Mouse (Mus musculus): ENCODE results near the gene Lgmn. TPM values are rescaled to one million over a fixed set of nuclear protein-coding genes. Genes with fewer than 3 reads are reported as not detected.

Gene Lgmn
- polyA plus RNA-seq, 1 experiment from 2014 or later = 48.4 TPM

GRCm38 (mm10) chr12:102372322-102372721 is 67.3 kb downstream of the Lgmn start:
- no peak overlapping the region for H3K27ac ChIP-seq
- H3K9me3 ChIP-seq (replicated peaks) = no peaks in the 10 kb centered on the region
- H3K4me1 ChIP-seq = peaks cover 7% of the 10 kb centered on the region; the same call in 1 of the 2 replicates
- H3K4me3 ChIP-seq = no peak overlapping the region
- no peaks in the 10 kb centered on the region for H3K27me3 ChIP-seq
- H3K4me2 ChIP-seq = no peak overlapping the region
- H3K36me3 ChIP-seq (ENCODE audit: poor library complexity, severe bottlenecking) = no peaks in the 10 kb centered on the region
- H3K9ac ChIP-seq = no peak overlapping the region
- WGBS = 82% methylated on average over 3 of the region's 3 CpGs
- ATAC-seq = no peak

GRCm38 (mm10) chr12:102370931-102371500 is 68.6 kb downstream of the Lgmn start:
- H3K4me3 ChIP-seq = no peak overlapping the region
- peaks cover 7% of the 10 kb centered on the region; the same call in 1 of the 2 replicates for H3K4me1 ChIP-seq
- no peaks in the 10 kb centered on the region for H3K36me3 ChIP-seq (ENCODE audit: poor library complexity, severe bottlenecking)
- 93% methylated on average over 4 of the region's 4 CpGs for WGBS
- H3K9me3 ChIP-seq (replicated peaks) = no peaks in the 10 kb centered on the region
- no peak overlapping the region for H3K9ac ChIP-seq
- ATAC-seq = no peak
- H3K27ac ChIP-seq = no peak overlapping the region
- H3K4me2 ChIP-seq = no peak overlapping the region
- H3K27me3 ChIP-seq = no peaks in the 10 kb centered on the region

GRCm38 (mm10) chr12:102369488-102370235 is 70.0 kb downstream of the Lgmn start:
- no peak overlapping the region for H3K4me3 ChIP-seq
- no peaks in the 10 kb centered on the region for H3K27me3 ChIP-seq
- H3K4me1 ChIP-seq = peaks cover 7% of the 10 kb centered on the region; the same call in 1 of the 2 replicates
- H3K4me2 ChIP-seq = no peak overlapping the region
- ATAC-seq = no peak
- 79% methylated on average over 22 of the region's 22 CpGs for WGBS
- no peak overlapping the region for H3K9ac ChIP-seq
- H3K27ac ChIP-seq = no peak overlapping the region; the same call in 1 of the 2 replicates
- H3K9me3 ChIP-seq (replicated peaks) = no peaks in the 10 kb centered on the region
- no peaks in the 10 kb centered on the region for H3K36me3 ChIP-seq (ENCODE audit: poor library complexity, severe bottlenecking)

DNA sequence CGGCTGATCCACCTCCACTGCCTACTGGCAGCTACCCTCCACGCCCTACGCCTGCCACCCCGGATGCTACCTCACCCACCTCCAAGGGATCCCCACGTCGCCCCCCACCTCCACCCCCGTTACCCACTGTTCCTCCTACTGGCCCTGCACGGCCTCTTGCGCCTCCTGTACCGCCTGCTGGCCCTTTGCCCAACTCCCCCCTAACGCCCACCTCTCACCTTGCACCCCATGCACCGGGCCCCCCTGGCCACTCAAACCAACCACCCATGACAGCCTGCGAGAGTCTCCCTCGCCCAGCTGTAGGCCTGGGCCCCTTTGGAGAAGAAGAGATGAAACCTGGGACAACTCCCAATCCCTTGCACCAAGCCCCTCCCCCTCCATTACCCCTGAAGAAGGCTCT is 71.1 kb downstream of the Lgmn start:
- H3K36me3 ChIP-seq (ENCODE audit: poor library complexity, severe bottlenecking) = no peaks in the 10 kb centered on the region
- H3K27me3 ChIP-seq = no peaks in the 10 kb centered on the region
- no peaks in the 10 kb centered on the region for H3K9me3 ChIP-seq (replicated peaks)
- no peak overlapping the region for H3K27ac ChIP-seq
- no peak overlapping the region for H3K9ac ChIP-seq
- no peak for ATAC-seq
- H3K4me3 ChIP-seq = no peak overlapping the region
- H3K4me1 ChIP-seq = peaks cover 7% of the 10 kb centered on the region; the same call in 1 of the 2 replicates
- H3K4me2 ChIP-seq = no peak overlapping the region
- WGBS = 84% methylated on average over 14 of the region's 14 CpGs

GRCm38 (mm10) chr12:102368066-102368465 is 71.5 kb downstream of the Lgmn start:
- Histone ChIP-seq H3K4me3 (no peak overlapping the region), H3K36me3 (ENCODE audit: poor library complexity, severe bottlenecking) (no peaks in the 10 kb centered on the region), H3K4me1 (peaks cover 7% of the 10 kb centered on the region; the same call in 1 of the 2 replicates), H3K9me3 (replicated peaks) (no peaks in the 10 kb centered on the region), H3K27me3 (no peaks in the 10 kb centered on the region), H3K9ac (no peak overlapping the region), H3K27ac (no peak overlapping the region), H3K4me2 (no peak overlapping the region)
- ATAC-seq = no peak
- WGBS = 85% methylated on average over 7 of the region's 7 CpGs

DNA sequence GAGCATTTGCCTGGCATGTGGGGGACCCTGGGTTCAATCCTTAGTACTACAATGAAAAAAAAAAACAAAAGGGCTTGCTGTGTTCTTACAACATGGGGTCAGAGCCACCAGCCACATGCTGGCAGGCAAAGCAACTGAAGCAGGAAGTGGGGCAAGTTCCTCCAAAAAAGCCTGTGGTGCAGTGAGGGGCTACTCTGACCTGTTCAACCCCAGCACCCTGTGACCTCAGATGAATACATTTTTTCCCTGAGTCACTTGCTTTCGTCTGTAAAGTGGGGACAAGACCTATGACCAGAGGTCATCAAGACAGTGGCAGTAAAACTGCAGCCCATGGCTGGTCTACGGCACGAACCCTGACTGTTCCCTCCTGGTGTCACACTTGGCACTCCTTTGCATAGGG is 72.5 kb downstream of the Lgmn start:
- H3K4me3 ChIP-seq = no peak overlapping the region
- no peaks in the 10 kb centered on the region for H3K27me3 ChIP-seq
- no peaks in the 10 kb centered on the region for H3K9me3 ChIP-seq (replicated peaks)
- WGBS = 79% methylated on average over 3 of the region's 3 CpGs
- H3K36me3 ChIP-seq (ENCODE audit: poor library complexity, severe bottlenecking) = no peaks in the 10 kb centered on the region
- H3K4me2 ChIP-seq = no peak overlapping the region
- H3K9ac ChIP-seq = no peak overlapping the region
- ATAC-seq = no peak
- H3K27ac ChIP-seq = no peak overlapping the region
- H3K4me1 ChIP-seq = peaks cover 7% of the 10 kb centered on the region; the same call in 1 of the 2 replicates

DNA sequence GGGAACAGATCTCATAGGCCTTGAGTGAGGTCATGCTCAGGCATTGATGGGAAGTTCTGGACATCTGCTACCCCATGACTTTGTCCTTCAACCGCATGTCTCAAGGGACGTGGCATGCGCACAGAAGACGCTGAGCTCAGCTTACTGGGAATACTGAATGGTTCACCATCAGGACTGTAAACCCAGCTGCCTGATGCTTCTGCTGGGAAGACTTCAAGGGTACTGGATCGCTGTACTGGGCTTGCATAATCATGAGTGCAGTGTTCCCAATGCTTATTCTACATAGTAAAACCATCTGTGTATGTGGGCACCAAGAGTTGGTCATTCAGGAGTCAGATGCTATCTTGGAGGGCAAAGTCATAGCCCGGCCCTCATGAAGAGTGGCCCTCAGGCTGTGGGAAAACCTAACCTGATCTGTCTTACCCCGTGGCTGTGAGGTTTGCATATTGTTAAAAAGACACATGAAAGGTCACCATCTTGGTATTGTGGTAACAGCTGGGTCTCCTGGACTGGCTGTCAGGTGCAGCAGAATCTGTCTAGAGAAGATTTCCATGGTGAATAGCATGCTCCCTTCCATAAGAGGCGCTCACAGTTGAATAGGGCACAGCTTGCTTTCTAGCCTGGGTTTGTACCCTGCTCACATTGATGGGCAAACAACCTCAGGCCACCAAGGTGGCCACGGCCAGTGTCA is 73.3 kb downstream of the Lgmn start:
- Histone ChIP-seq H3K36me3 (ENCODE audit: poor library complexity, severe bottlenecking) (no peaks in the 10 kb centered on the region), H3K9ac (no peak overlapping the region), H3K4me1 (peaks cover 7% of the 10 kb centered on the region; the same call in 1 of the 2 replicates), H3K4me3 (no peak overlapping the region), H3K9me3 (replicated peaks) (no peaks in the 10 kb centered on the region), H3K27me3 (no peaks in the 10 kb centered on the region), H3K4me2 (no peak overlapping the region), H3K27ac (no peak overlapping the region)
- ATAC-seq = no peak
- 91% methylated on average over 9 of the region's 9 CpGs for WGBS

DNA sequence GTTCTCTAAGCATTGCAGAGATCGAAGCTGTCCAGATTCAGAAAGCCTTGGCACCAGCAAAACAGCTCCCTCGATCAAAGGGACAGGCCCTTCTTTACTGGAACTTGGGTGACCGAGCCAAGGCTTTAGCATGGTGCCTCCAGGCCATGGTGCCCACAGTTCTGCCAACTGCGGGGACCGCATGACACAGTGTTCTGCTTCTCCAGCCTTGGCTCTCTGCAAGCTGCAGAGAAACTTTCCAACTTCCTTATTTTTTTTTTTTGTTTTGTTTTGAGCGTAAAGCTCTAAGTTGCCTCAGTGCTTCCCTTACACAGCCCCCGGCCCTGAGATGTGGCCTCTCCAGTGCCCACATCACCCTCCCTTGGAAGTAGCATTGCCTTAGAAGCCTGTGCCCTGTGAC is 74.6 kb downstream of the Lgmn start:
- Histone ChIP-seq H3K9me3 (replicated peaks) (no peaks in the 10 kb centered on the region), H3K4me3 (no peak overlapping the region), H3K4me2 (no peak overlapping the region), H3K9ac (no peak overlapping the region), H3K27ac (no peak overlapping the region), H3K36me3 (ENCODE audit: poor library complexity, severe bottlenecking) (no peaks in the 10 kb centered on the region), H3K27me3 (no peaks in the 10 kb centered on the region), H3K4me1 (peaks cover 6% of the 10 kb centered on the region; the same call in 1 of the 2 replicates)
- no peak for ATAC-seq
- WGBS = 87% methylated on average over 7 of the region's 7 CpGs

DNA sequence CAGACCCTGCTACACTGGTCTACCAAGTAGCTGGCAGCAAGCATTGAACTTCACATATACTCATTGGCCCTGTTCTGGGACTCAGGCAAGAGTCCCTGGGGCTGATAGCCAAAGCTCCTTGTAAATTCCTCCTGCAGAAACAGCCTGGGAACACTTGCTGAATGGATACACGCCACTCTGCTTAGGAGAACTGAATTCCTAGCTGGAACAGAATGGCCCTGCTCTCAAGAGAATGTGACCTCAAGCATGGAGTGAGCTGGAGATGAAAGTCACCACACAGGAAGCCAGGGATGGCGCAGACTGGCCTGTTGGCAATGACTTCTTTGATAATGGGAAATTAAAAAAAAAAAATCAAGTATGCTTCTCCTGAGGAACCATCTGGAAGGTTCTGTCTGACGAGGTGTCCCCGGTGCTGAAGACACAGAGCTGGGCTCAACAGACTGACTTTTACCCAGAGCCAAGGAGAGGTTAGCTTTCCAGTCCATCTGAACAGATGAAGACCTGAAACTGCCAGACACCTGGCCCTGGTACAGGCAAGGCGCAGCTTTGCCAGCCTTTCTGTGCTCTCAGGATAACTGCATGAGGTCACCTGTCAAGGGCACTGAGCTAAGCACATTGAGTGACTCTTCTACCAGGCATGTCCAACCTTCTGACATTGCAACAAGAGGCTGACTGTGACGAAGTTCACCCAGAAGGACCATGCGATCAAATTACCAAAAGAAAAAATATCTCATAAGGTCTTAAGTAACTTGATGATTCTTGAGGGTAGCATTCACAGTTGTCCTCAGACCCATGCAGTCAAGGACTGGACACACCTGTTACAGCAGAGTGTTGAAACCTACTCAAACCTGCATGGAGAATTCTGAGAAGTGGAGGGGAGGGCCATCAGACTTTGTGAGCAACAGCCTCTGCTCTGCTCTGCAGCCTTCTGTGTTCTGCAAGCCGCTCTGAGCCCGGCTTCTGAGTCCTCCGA is 78.1 kb downstream of the Lgmn start:
- Histone ChIP-seq H3K4me3 (no peak overlapping the region), H3K4me2 (no peak overlapping the region), H3K4me1 (no peaks in the 10 kb centered on the region), H3K9me3 (replicated peaks) (no peaks in the 10 kb centered on the region), H3K36me3 (ENCODE audit: poor library complexity, severe bottlenecking) (no peaks in the 10 kb centered on the region), H3K9ac (no peak overlapping the region), H3K27ac (no peak overlapping the region), H3K27me3 (no peaks in the 10 kb centered on the region)
- no peak for ATAC-seq
- 89% methylated on average over 10 of the region's 10 CpGs for WGBS

DNA sequence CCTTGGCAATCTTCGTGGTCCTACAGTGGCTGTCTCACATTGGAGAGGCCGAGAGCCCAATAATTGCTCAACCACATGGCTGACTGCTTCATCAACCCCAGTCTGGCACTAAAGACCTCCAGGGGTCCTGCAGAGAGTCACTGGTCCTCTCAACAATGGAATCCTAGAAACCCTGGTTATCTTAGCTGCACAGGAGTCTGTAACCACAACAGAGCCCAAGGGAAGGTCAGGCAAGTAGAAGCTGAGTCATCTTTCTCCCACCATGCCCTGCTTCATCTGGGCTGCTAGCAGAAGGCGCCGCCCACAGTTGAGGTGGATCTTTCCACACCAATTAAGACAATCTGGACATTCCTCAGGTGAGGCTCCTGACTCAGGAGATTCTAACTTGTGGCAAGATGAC is 80.2 kb downstream of the Lgmn start:
- H3K9me3 ChIP-seq (replicated peaks) = no peaks in the 10 kb centered on the region
- H3K36me3 ChIP-seq (ENCODE audit: poor library complexity, severe bottlenecking) = no peaks in the 10 kb centered on the region
- H3K4me2 ChIP-seq = no peak overlapping the region
- no peak for ATAC-seq
- no peak overlapping the region for H3K4me3 ChIP-seq
- 93% methylated on average over 4 of the region's 4 CpGs for WGBS
- H3K4me1 ChIP-seq = no peaks in the 10 kb centered on the region
- no peak overlapping the region for H3K9ac ChIP-seq
- no peaks in the 10 kb centered on the region for H3K27me3 ChIP-seq
- no peak overlapping the region for H3K27ac ChIP-seq

GRCm38 (mm10) chr12:102356781-102357180 is 82.8 kb downstream of the Lgmn start:
- Histone ChIP-seq H3K27ac (no peak overlapping the region), H3K27me3 (no peaks in the 10 kb centered on the region), H3K4me1 (no peaks in the 10 kb centered on the region), H3K4me3 (no peak overlapping the region), H3K36me3 (ENCODE audit: poor library complexity, severe bottlenecking) (no peaks in the 10 kb centered on the region), H3K9me3 (replicated peaks) (no peaks in the 10 kb centered on the region), H3K4me2 (no peak overlapping the region), H3K9ac (no peak overlapping the region)
- ATAC-seq = no peak
- WGBS = 88% methylated on average over 1 of the region's 1 CpGs
